ENCODE assay signal across 14 mouse cellular contexts in genomic region chr3:99930920-99931620, GRCm38 (mm10). TPM values are rescaled to one million over a fixed set of nuclear protein-coding genes. Genes with fewer than 3 reads are reported as not detected.
DNase-seq lines count a peak whose midpoint lies in the region; ATAC-seq and TF ChIP-seq lines count a peak whose summit lies in the region.
"Had no signal": no experiment of that assay in that cellular context is flagged by ENCODE, and none has a peak within 500 bp of the region (broad histone marks: within the 10 kb centered on the region; RNA-seq: fewer than 3 reads in every experiment).

No protein-coding gene starts in this region.

- TF ChIP-seq CTCF in embryonic fibroblast, embryonic 13.5 days (IDR thresholded peaks at IDR 0.05; ENCODE audit: borderline replicate concordance, insufficient read depth, low read length), result no peak
- no peak for TF ChIP-seq CTCF in kidney, adult 2 months (conservative IDR thresholded peaks at IDR 0.05; ENCODE audit: insufficient read depth, insufficient read length, low read depth, low read length)
- TF ChIP-seq CTCF in left cerebral cortex, adult 2 months (IDR thresholded peaks at IDR 0.05), result no peak

- H3K9me3 ChIP-seq in limb, embryonic 11.5 days (ENCODE audit: control insufficient read depth, low read length), result no peaks in the 10 kb centered on the region
- H3K9me3 ChIP-seq in forebrain, embryonic 12.5 days, result no peaks in the 10 kb centered on the region

- TF ChIP-seq POLR2A in embryonic fibroblast, embryonic 13.5 days (IDR thresholded peaks at IDR 0.05; ENCODE audit: low read depth, low read length), result no peak
- no peak for TF ChIP-seq POLR2A in kidney, adult 2 months (IDR thresholded peaks at IDR 0.05; ENCODE audit: low read depth, low read length)

- intact Hi-C loops in left cerebral cortex, adult 2 months (cut with DNase I), result no loop called here

- H3K4me3 ChIP-seq in embryonic fibroblast, embryonic 13.5 days (ENCODE audit: insufficient read depth, low read length), result no peak overlapping the region
- no peak overlapping the region for H3K4me3 ChIP-seq in kidney, adult 2 months (ENCODE audit: insufficient read depth, low read depth, low read length)
- no peak overlapping the region for H3K4me3 ChIP-seq in limb, embryonic 11.5 days (ENCODE audit: low read depth, low read length)
- H3K4me3 ChIP-seq in left cerebral cortex, adult 2 months, result no peak overlapping the region
- H3K4me3 ChIP-seq in forebrain, embryonic 12.5 days (replicated peaks), result no peak overlapping the region

- H3K4me1 ChIP-seq in embryonic fibroblast, embryonic 13.5 days (ENCODE audit: control insufficient read depth, insufficient read depth, low read length), result peaks cover 3% of the 10 kb centered on the region; the same call in 1 of the 2 replicates
- H3K4me1 ChIP-seq in kidney, adult 2 months (ENCODE audit: control insufficient read depth, insufficient read depth, low read length), result no peaks in the 10 kb centered on the region
- peaks cover 21% of the 10 kb centered on the region for H3K4me1 ChIP-seq in limb, embryonic 11.5 days (ENCODE audit: control insufficient read depth, insufficient read depth, low read length)
- H3K4me1 ChIP-seq in forebrain, embryonic 12.5 days, result no peaks in the 10 kb centered on the region

- DNase-seq in embryo, embryonic 11 days, result peak; percentile 51
- no peak for DNase-seq in embryo, embryonic 10.5 days (ENCODE audit: low spot score)
- peak; percentile 71 for DNase-seq in kidney, adult 2 months
- DNase-seq in limb, embryonic 11.5 days (ENCODE audit: low spot score), result peak; percentile 81
- DNase-seq in adrenal gland, adult 8-10 months, result no peak
- DNase-seq in left cerebral cortex, adult 2 months (ENCODE audit: extremely low spot score in 1 of 2, low spot score in 2 of 2), result no peak
- DNase-seq: cerebellum, adult 8-10 months; retina, postnatal 1 day; thymus, adult 2 months had no signal

- peak overlapping the region; percentile 14; the same call in 1 of the 2 replicates for H3K9ac ChIP-seq in limb, embryonic 11.5 days (ENCODE audit: low read length)
- no peak overlapping the region for H3K9ac ChIP-seq in forebrain, embryonic 12.5 days

- H3K27ac ChIP-seq in embryonic fibroblast, embryonic 13.5 days (ENCODE audit: insufficient read depth, low read length), result peak overlapping the region; percentile 90
- no peak overlapping the region for H3K27ac ChIP-seq in kidney, adult 2 months (ENCODE audit: insufficient read depth, low read depth, low read length)
- H3K27ac ChIP-seq in limb, embryonic 11.5 days (replicated peaks; ENCODE audit: low read depth, low read length), result peak overlapping the region; percentile 89
- H3K27ac ChIP-seq in left cerebral cortex, adult 2 months, result no peak overlapping the region
- no peak overlapping the region for H3K27ac ChIP-seq in forebrain, embryonic 12.5 days

- H3K27me3 ChIP-seq in kidney, adult 2 months (replicated peaks; ENCODE audit: control insufficient read depth, insufficient read depth, low read length), result no peaks in the 10 kb centered on the region
- H3K27me3 ChIP-seq in limb, embryonic 11.5 days (ENCODE audit: control insufficient read depth, insufficient read depth, low read length), result no peaks in the 10 kb centered on the region
- no peaks in the 10 kb centered on the region for H3K27me3 ChIP-seq in forebrain, embryonic 12.5 days

- 0 out of 2 replicates have a peak overlapping the region, but pooled peaks have one; percentile 13 for H3K4me2 ChIP-seq in limb, embryonic 11.5 days (ENCODE audit: low read depth, severe bottlenecking)
- no peak overlapping the region for H3K4me2 ChIP-seq in forebrain, embryonic 12.5 days
- H3K4me2 ChIP-seq: midbrain, embryonic 11.5 days had no signal

- ATAC-seq in limb, embryonic 11.5 days (ENCODE audit: insufficient number of reproducible peaks, low FRiP score, low TSS enrichment, low read depth), result no peak
- ATAC-seq in forebrain, embryonic 12.5 days (ENCODE audit: low FRiP score), result no peak
- ATAC-seq: hindbrain, embryonic 16.5 days had no signal

- WGBS in kidney, adult 2 months, result 32% methylated on average over 12 of the region's 12 CpGs
- 22% methylated on average over 12 of the region's 12 CpGs for WGBS in limb, embryonic 11.5 days
- WGBS in forebrain, embryonic 12.5 days, result 77% methylated on average over 12 of the region's 12 CpGs

- H3K36me3 ChIP-seq in kidney, adult 2 months (ENCODE audit: control insufficient read depth, insufficient read depth, low read length), result no peaks in the 10 kb centered on the region
- H3K36me3 ChIP-seq in limb, embryonic 11.5 days (ENCODE audit: control insufficient read depth, insufficient read depth, low read length), result no peaks in the 10 kb centered on the region
- H3K36me3 ChIP-seq in forebrain, embryonic 12.5 days (replicated peaks), result no peaks in the 10 kb centered on the region

RNA-seq across cellular contexts. Expression of gene Spag17, which starts 45.9 kb away (rescaled TPM):
- not detected in 2 replicates for polyA plus RNA-seq in embryonic fibroblast, embryonic 13.5 days (2011; ENCODE audit: insufficient read length, low read depth, missing spikeins)
- polyA plus RNA-seq in kidney, adult 2 months (2012; rRNA removed), result 0.05 TPM in 1 of 2 replicates, not detected in the other
- 1.2 and 2.0 TPM in 2 replicates for polyA plus RNA-seq in limb, embryonic 11.5 days (2014; fragmentation: Nextera tagmentation; extraction: Ambion mirVana)
- not detected for total RNA-seq in adrenal gland, adult 8-10 months (2022)
- under 1 TPM in 1 of 2 experiments, not detected in 1; 0.05 TPM for total RNA-seq in left cerebral cortex, adult 2 months (2021)
- polyA plus RNA-seq in forebrain, embryonic 12.5 days (2016; fragmentation: Nextera tagmentation; extraction: Ambion mirVana), result 0.28 and 0.68 TPM in 2 replicates
- total RNA-seq: gastrocnemius, postnatal 36 days had no signal

Comparison
In these comparisons a context has a peak if more than half of its experiments do, and no peak if none do; other contexts are left out.
1. DNase-seq: peak in embryo, embryonic 11 days (single experiment), kidney, adult 2 months (single experiment) and limb, embryonic 11.5 days (single experiment); none in embryo, embryonic 10.5 days (single experiment), adrenal gland, adult 8-10 months (single experiment) and left cerebral cortex, adult 2 months (0 of 2).
2. H3K27ac ChIP-seq: peak in embryonic fibroblast, embryonic 13.5 days (single experiment) and limb, embryonic 11.5 days (single experiment); none in kidney, adult 2 months (single experiment), left cerebral cortex, adult 2 months (single experiment) and forebrain, embryonic 12.5 days (single experiment).